ENCODE assay signal across 18 mouse cellular contexts in the genomic region with DNA sequence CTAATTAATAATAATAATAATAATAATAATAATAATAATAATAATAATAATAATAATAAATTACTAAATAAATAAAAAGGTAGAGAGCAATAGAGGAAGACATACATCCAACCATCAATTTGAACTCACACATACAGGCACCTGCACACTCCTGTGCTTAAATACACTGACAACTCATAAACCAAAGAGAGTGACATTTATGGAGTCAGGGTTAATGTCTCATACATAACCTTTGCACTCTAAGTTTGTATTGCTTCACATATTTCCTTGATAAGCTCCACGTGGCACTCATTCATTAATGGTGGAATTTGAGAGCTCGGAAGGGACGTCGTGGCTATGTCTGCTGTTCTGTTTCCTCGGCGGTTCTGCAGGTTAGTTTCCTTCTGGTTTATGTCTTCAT. TPM values are rescaled to one million over a fixed set of nuclear protein-coding genes. Genes with fewer than 3 reads are reported as not detected.
DNase-seq lines count a peak whose midpoint lies in the region; ATAC-seq and TF ChIP-seq lines count a peak whose summit lies in the region.
"Had no signal": no experiment of that assay in that cellular context is flagged by ENCODE, and none has a peak within 500 bp of the region (broad histone marks: within the 10 kb centered on the region; RNA-seq: fewer than 3 reads in every experiment).

No protein-coding gene starts in this region.

- H3K9ac ChIP-seq in liver, postnatal 0 days (replicated peaks): no peak overlapping the region
- no peak overlapping the region for H3K9ac ChIP-seq in liver, embryonic 12.5 days
- peak overlapping the region; percentile 19 for H3K9ac ChIP-seq in MEL (ENCODE audit: control insufficient read depth, low read depth, low read length, poor library complexity, severe bottlenecking)
- no peak overlapping the region for H3K9ac ChIP-seq in intestine, embryonic 16.5 days (ENCODE audit: low read depth, low read length)
- no peak overlapping the region for H3K9ac ChIP-seq in kidney, embryonic 14.5 days (ENCODE audit: low read depth, low read length)
- H3K9ac ChIP-seq in forebrain, embryonic 14.5 days (ENCODE audit: low read length): no peak overlapping the region
- H3K9ac ChIP-seq: embryonic facial prominence, embryonic 12.5 days; hindbrain, embryonic 14.5 days had no signal

- H3K79me2 ChIP-seq in MEL (ENCODE audit: control insufficient read depth, insufficient read depth, low read length, poor library complexity): no peaks in the 10 kb centered on the region

- H3K9me3 ChIP-seq in liver, postnatal 0 days (ENCODE audit: low read length): no peaks in the 10 kb centered on the region
- H3K9me3 ChIP-seq in liver, embryonic 12.5 days (replicated peaks): no peaks in the 10 kb centered on the region
- H3K9me3 ChIP-seq in MEL (replicated peaks; ENCODE audit: insufficient read depth, low read length): no peaks in the 10 kb centered on the region
- H3K9me3 ChIP-seq in intestine, embryonic 16.5 days (ENCODE audit: control insufficient read depth, low read length): no peaks in the 10 kb centered on the region
- H3K9me3 ChIP-seq in kidney, embryonic 14.5 days (ENCODE audit: control insufficient read depth, low read length): peaks cover 4% of the 10 kb centered on the region; the same call in 1 of the 2 replicates
- no peaks in the 10 kb centered on the region for H3K9me3 ChIP-seq in forebrain, embryonic 14.5 days (replicated peaks; ENCODE audit: control insufficient read depth, low read length)
- H3K9me3 ChIP-seq: embryonic facial prominence, embryonic 12.5 days; G1E had no signal

- 0 out of 2 replicates have a peak overlapping the region, but pooled peaks have one; percentile 33 for H3K4me2 ChIP-seq in liver, postnatal 0 days (ENCODE audit: low read depth, low read length)
- no peak overlapping the region for H3K4me2 ChIP-seq in liver, embryonic 12.5 days
- H3K4me2 ChIP-seq in intestine, embryonic 16.5 days (ENCODE audit: low read depth, low read length): peak overlapping the region; percentile 3; the same call in 1 of the 2 replicates
- no peak overlapping the region for H3K4me2 ChIP-seq in kidney, embryonic 14.5 days (replicated peaks; ENCODE audit: low read depth, low read length)
- no peak overlapping the region for H3K4me2 ChIP-seq in forebrain, embryonic 14.5 days (ENCODE audit: low read length)
- H3K4me2 ChIP-seq: embryonic facial prominence, embryonic 12.5 days; hindbrain, embryonic 14.5 days had no signal

- 40% methylated on average over 6 of the region's 6 CpGs for WGBS in liver, postnatal 0 days (ENCODE audit: insufficient replicate concordance)
- 42% methylated on average over 6 of the region's 6 CpGs for WGBS in liver, embryonic 12.5 days (ENCODE audit: insufficient replicate concordance)
- WGBS in intestine, embryonic 16.5 days: 40% methylated on average over 6 of the region's 6 CpGs
- 39% methylated on average over 6 of the region's 6 CpGs for WGBS in kidney, embryonic 14.5 days
- whole genome bisulfite sequencing in forebrain, embryonic 14.5 days: 81% methylated on average over 6 of the region's 6 CpGs

- H3K4me3 ChIP-seq in liver, postnatal 0 days (ENCODE audit: low read depth, low read length): no peak overlapping the region
- no peak overlapping the region for H3K4me3 ChIP-seq in liver, embryonic 12.5 days
- H3K4me3 ChIP-seq in MEL (ENCODE audit: control insufficient read depth in 1 of 2, insufficient read depth in 1 of 2, low read depth in 2 of 2, low read length in 2 of 2): no peak overlapping the region
- H3K4me3 ChIP-seq in intestine, embryonic 16.5 days (ENCODE audit: low read length): no peak overlapping the region
- no peak overlapping the region for H3K4me3 ChIP-seq in kidney, embryonic 14.5 days (ENCODE audit: low read length)
- H3K4me3 ChIP-seq in forebrain, embryonic 14.5 days (ENCODE audit: low read depth, low read length): no peak overlapping the region
- H3K4me3 ChIP-seq: embryonic facial prominence, embryonic 12.5 days had no signal

- no peak for DNase-seq in liver, postnatal 0 days
- no peak for DNase-seq in MEL (ENCODE audit: low read depth, low spot score)
- DNase-seq in natural killer cell, adult 2 months (ENCODE audit: low spot score in 2 of 2): no peak
- no peak for DNase-seq in forebrain, embryonic 14.5 days (ENCODE audit: low spot score)
- DNase-seq: adrenal gland, postnatal 14 days; cerebellum, adult 2 months; cerebellum, postnatal 10 days; embryo, embryonic 11 days; gastrocnemius, postnatal 14 days; heart, postnatal 10 days; kidney, adult 11 months had no signal

- TF ChIP-seq EP300 in liver, postnatal 0 days (IDR thresholded peaks at IDR 0.05; ENCODE audit: low read depth): no peak
- no peak for TF ChIP-seq EP300 in MEL (IDR thresholded peaks at IDR 0.05; ENCODE audit: low read depth in 1 of 2, low read length in 2 of 2)

- 0 out of 2 replicates have a peak overlapping the region, but pooled peaks have one; percentile 42 for H3K27ac ChIP-seq in liver, postnatal 0 days (ENCODE audit: low read depth)
- no peak overlapping the region for H3K27ac ChIP-seq in liver, embryonic 12.5 days
- peak overlapping the region; percentile 88 for H3K27ac ChIP-seq in MEL (ENCODE audit: control insufficient read depth, low read depth, low read length)
- H3K27ac ChIP-seq in intestine, embryonic 16.5 days (ENCODE audit: low read length): peak overlapping the region; percentile 33; the same call in 1 of the 2 replicates
- H3K27ac ChIP-seq in kidney, embryonic 14.5 days (ENCODE audit: low read depth, low read length): no peak overlapping the region
- no peak overlapping the region for H3K27ac ChIP-seq in forebrain, embryonic 14.5 days (ENCODE audit: low read depth, low read length)
- H3K27ac ChIP-seq: embryonic facial prominence, embryonic 12.5 days; hindbrain, embryonic 14.5 days had no signal

- no peak for ATAC-seq in liver, postnatal 0 days
- no peak for ATAC-seq in liver, embryonic 12.5 days
- peak; percentile 67 for ATAC-seq in intestine, embryonic 16.5 days
- ATAC-seq in kidney, embryonic 14.5 days (ENCODE audit: low FRiP score, low TSS enrichment): no peak
- no peak for ATAC-seq in forebrain, embryonic 14.5 days
- ATAC-seq: forebrain, embryonic 16.5 days had no signal

- TF ChIP-seq CTCF in liver, postnatal 0 days (IDR thresholded peaks at IDR 0.05; ENCODE audit: low read depth): no peak
- TF ChIP-seq CTCF in MEL (IDR thresholded peaks at IDR 0.05 in 2 of 3, conservative IDR thresholded peaks at IDR 0.05 in 1 of 3; ENCODE audit: control insufficient read depth in 1 of 3, insufficient read depth in 1 of 3, low read depth in 2 of 3, low read length in 3 of 3, poor library complexity in 1 of 3, severe bottlenecking in 1 of 3): no peak

- H3K27me3 ChIP-seq in liver, postnatal 0 days (ENCODE audit: insufficient read depth, low read length): no peaks in the 10 kb centered on the region
- H3K27me3 ChIP-seq in liver, embryonic 12.5 days (replicated peaks): no peaks in the 10 kb centered on the region
- no peaks in the 10 kb centered on the region for H3K27me3 ChIP-seq in MEL (ENCODE audit: control insufficient read depth in 1 of 2, insufficient read depth in 2 of 2, low read length in 2 of 2)
- H3K27me3 ChIP-seq in intestine, embryonic 16.5 days (replicated peaks; ENCODE audit: control insufficient read depth, insufficient read depth, low read length): no peaks in the 10 kb centered on the region
- H3K27me3 ChIP-seq in kidney, embryonic 14.5 days (ENCODE audit: control insufficient read depth, insufficient read depth, low read length): no peaks in the 10 kb centered on the region
- no peaks in the 10 kb centered on the region for H3K27me3 ChIP-seq in forebrain, embryonic 14.5 days (replicated peaks; ENCODE audit: control insufficient read depth, insufficient read depth, low read length)
- H3K27me3 ChIP-seq: embryonic facial prominence, embryonic 12.5 days had no signal

- H3K4me1 ChIP-seq in liver, postnatal 0 days (ENCODE audit: insufficient read depth): peaks cover 11% of the 10 kb centered on the region
- peaks cover 14% of the 10 kb centered on the region; the same call in 1 of the 2 replicates for H3K4me1 ChIP-seq in liver, embryonic 12.5 days
- peaks cover 13 to 27% of the 10 kb centered on the region in 2 experiments for H3K4me1 ChIP-seq in MEL (ENCODE audit: control insufficient read depth in 1 of 2, insufficient read depth in 2 of 2, low read length in 2 of 2)
- peaks cover 8% of the 10 kb centered on the region; the same call in 1 of the 2 replicates for H3K4me1 ChIP-seq in intestine, embryonic 16.5 days (ENCODE audit: control insufficient read depth, insufficient read depth, low read length)
- no peaks in the 10 kb centered on the region for H3K4me1 ChIP-seq in kidney, embryonic 14.5 days (ENCODE audit: control insufficient read depth, insufficient read depth, low read length)
- no peaks in the 10 kb centered on the region for H3K4me1 ChIP-seq in forebrain, embryonic 14.5 days (ENCODE audit: control insufficient read depth, insufficient read depth, low read length)
- H3K4me1 ChIP-seq: embryonic facial prominence, embryonic 12.5 days had no signal

- TF ChIP-seq POLR2A in MEL (IDR thresholded peaks at IDR 0.05; ENCODE audit: control insufficient read depth in 1 of 2, insufficient read depth in 1 of 2, low read depth in 1 of 2, low read length in 2 of 2, poor library complexity in 1 of 2): no peak

- TF ChIP-seq RAD21 in MEL (IDR thresholded peaks at IDR 0.05; ENCODE audit: low read depth, low read length): no peak

- H3K36me3 ChIP-seq in liver, postnatal 0 days (replicated peaks; ENCODE audit: insufficient read depth, low read length): no peaks in the 10 kb centered on the region
- H3K36me3 ChIP-seq in liver, embryonic 12.5 days: no peaks in the 10 kb centered on the region
- H3K36me3 ChIP-seq in MEL (ENCODE audit: control insufficient read depth in 1 of 2, insufficient read depth in 2 of 2, low read length in 2 of 2): peaks cover 0 to 35% of the 10 kb centered on the region in 2 experiments; a peak in 2 of 4 replicates
- no peaks in the 10 kb centered on the region for H3K36me3 ChIP-seq in intestine, embryonic 16.5 days (ENCODE audit: control insufficient read depth, insufficient read depth, low read length)
- H3K36me3 ChIP-seq in kidney, embryonic 14.5 days (ENCODE audit: control insufficient read depth, insufficient read depth, low read length): no peaks in the 10 kb centered on the region
- no peaks in the 10 kb centered on the region for H3K36me3 ChIP-seq in forebrain, embryonic 14.5 days (ENCODE audit: control insufficient read depth, insufficient read depth, low read length)
- H3K36me3 ChIP-seq: embryonic facial prominence, embryonic 12.5 days; G1E had no signal

RNA-seq across cellular contexts. Expression of gene Cdc42se2, which starts 15.1 kb away (rescaled TPM):
- 13.7 and 15.4 TPM in 2 replicates for polyA plus RNA-seq in liver, postnatal 0 days (2015; fragmentation: Nextera tagmentation; extraction: Ambion mirVana)
- polyA plus RNA-seq in liver, embryonic 12.5 days (2016; fragmentation: Nextera tagmentation; extraction: Ambion mirVana): 28.0 and 28.5 TPM in 2 replicates
- total RNA-seq in MEL (2012; rRNA removed): 31.4 and 33.4 TPM in 2 replicates
- 10 to 100 TPM; 30.1 to 47.4 TPM for polyA plus RNA-seq in MEL (2012; ENCODE audit: insufficient read depth in 1 of 2, insufficient read length in 2 of 2, low read depth in 1 of 2, low replicate concordance in 2 of 2, missing spikeins in 1 of 2)
- 70.0 and 72.9 TPM in 2 replicates for polyA plus RNA-seq in intestine, embryonic 16.5 days (2015; fragmentation: Nextera tagmentation; extraction: Ambion mirVana)
- 59.3 and 110 TPM in 2 replicates for polyA plus RNA-seq in kidney, embryonic 14.5 days (2014; fragmentation: Nextera tagmentation; extraction: Ambion mirVana)
- 221 and 226 TPM in 2 replicates for polyA plus RNA-seq in forebrain, embryonic 14.5 days (2014; fragmentation: Nextera tagmentation; extraction: Ambion mirVana)

RNA-seq across cellular contexts. Expression of gene Lyrm7, which starts 58.1 kb away (rescaled TPM):
- 2.9 and 5.0 TPM in 2 replicates for polyA plus RNA-seq in liver, postnatal 0 days (2015; fragmentation: Nextera tagmentation; extraction: Ambion mirVana)
- 6.7 and 7.6 TPM in 2 replicates for polyA plus RNA-seq in liver, embryonic 12.5 days (2016; fragmentation: Nextera tagmentation; extraction: Ambion mirVana)
- 12.3 and 12.7 TPM in 2 replicates for total RNA-seq in MEL (2012; rRNA removed)
- polyA plus RNA-seq in MEL (2012; ENCODE audit: insufficient read depth in 1 of 2, insufficient read length in 2 of 2, low read depth in 1 of 2, low replicate concordance in 2 of 2, missing spikeins in 1 of 2): 100 to 1,000 TPM in 1 of 2 experiments, 10 to 100 TPM in 1; 20.9 to 188 TPM
- 9.7 and 12.7 TPM in 2 replicates for polyA plus RNA-seq in intestine, embryonic 16.5 days (2015; fragmentation: Nextera tagmentation; extraction: Ambion mirVana)
- 6.7 and 9.6 TPM in 2 replicates for polyA plus RNA-seq in kidney, embryonic 14.5 days (2014; fragmentation: Nextera tagmentation; extraction: Ambion mirVana)
- 11.4 and 13.2 TPM in 2 replicates for polyA plus RNA-seq in forebrain, embryonic 14.5 days (2014; fragmentation: Nextera tagmentation; extraction: Ambion mirVana)

Comparison
In these comparisons a context has a peak if more than half of its experiments do, and no peak if none do; other contexts are left out.
1. H3K27ac ChIP-seq: peak in liver, postnatal 0 days (single experiment), MEL (single experiment) and intestine, embryonic 16.5 days (single experiment); none in liver, embryonic 12.5 days (single experiment), kidney, embryonic 14.5 days (single experiment) and forebrain, embryonic 14.5 days (single experiment).
2. H3K4me2 ChIP-seq: peak in liver, postnatal 0 days (single experiment) and intestine, embryonic 16.5 days (single experiment); none in liver, embryonic 12.5 days (single experiment), kidney, embryonic 14.5 days (single experiment) and forebrain, embryonic 14.5 days (single experiment).